Comparison of ENCODE assay signal across 16 mouse cellular contexts in the genomic region with DNA sequence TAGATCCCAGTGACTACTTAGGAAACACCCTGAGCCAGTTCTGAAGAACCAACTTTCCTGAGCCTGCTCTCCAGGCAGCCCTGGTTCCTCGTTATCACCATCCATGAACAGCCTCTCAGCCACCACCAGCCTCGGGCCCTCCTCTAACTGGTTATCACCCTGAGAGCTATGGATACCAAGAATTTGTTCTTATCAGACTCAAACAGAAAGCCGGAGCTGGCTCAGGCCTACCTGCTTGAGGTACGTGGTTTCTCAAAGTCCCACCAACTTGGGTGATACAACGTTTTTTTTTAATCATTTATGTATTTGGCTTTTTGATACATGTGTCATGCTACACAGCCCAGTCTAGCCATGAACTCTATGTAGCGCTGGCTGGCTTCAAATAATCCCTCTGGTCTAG. TPM values are rescaled to one million over a fixed set of nuclear protein-coding genes. Genes with fewer than 3 reads are reported as not detected.
A peak's percentile ranks its signal among the peaks of the same experiment; 100 is the strongest.
DNase-seq lines count a peak whose midpoint lies in the region; ATAC-seq and TF ChIP-seq lines count a peak whose summit lies in the region.
"Had no signal": no experiment of that assay in that cellular context is flagged by ENCODE, and none has a peak within 500 bp of the region (broad histone marks: within the 10 kb centered on the region; RNA-seq: fewer than 3 reads in every experiment).

No protein-coding gene starts in this region.

- 18% methylated on average over 6 of the region's 6 CpGs for WGBS in liver, embryonic 12.5 days (ENCODE audit: insufficient replicate concordance)
- WGBS in kidney, embryonic 14.5 days, result 85% methylated on average over 6 of the region's 6 CpGs

- peak overlapping the region; percentile 64 for H3K9ac ChIP-seq in liver, embryonic 12.5 days
- H3K9ac ChIP-seq in kidney, embryonic 14.5 days (ENCODE audit: low read depth, low read length), result no peak overlapping the region

- peaks cover 64% of the 10 kb centered on the region for H3K4me1 ChIP-seq in G1E (ENCODE audit: insufficient read depth, low read depth, low read length)
- peaks cover 77% of the 10 kb centered on the region for H3K4me1 ChIP-seq in liver, embryonic 12.5 days
- H3K4me1 ChIP-seq in kidney, embryonic 14.5 days (ENCODE audit: control insufficient read depth, insufficient read depth, low read length), result no peaks in the 10 kb centered on the region

- peak overlapping the region; percentile 91 for H3K4me2 ChIP-seq in liver, embryonic 12.5 days
- no peak overlapping the region for H3K4me2 ChIP-seq in kidney, embryonic 14.5 days (replicated peaks; ENCODE audit: low read depth, low read length)

- no peak for TF ChIP-seq CTCF in G1E (IDR thresholded peaks at IDR 0.05; ENCODE audit: low read depth, low read length)

- peak overlapping the region; percentile 99 for H3K27ac ChIP-seq in liver, embryonic 12.5 days
- H3K27ac ChIP-seq in kidney, embryonic 14.5 days (ENCODE audit: low read depth, low read length), result no peak overlapping the region
- H3K27ac ChIP-seq: kidney, postnatal 0 days had no signal

- peak; percentile 83 for ATAC-seq in G1E (ENCODE audit: extremely low read depth, insufficient number of reproducible peaks, low FRiP score, poor library complexity, severe bottlenecking)
- ATAC-seq in liver, embryonic 12.5 days, result peak; percentile 91
- no peak for ATAC-seq in kidney, embryonic 14.5 days (ENCODE audit: low FRiP score, low TSS enrichment)
- ATAC-seq: CD4-positive, CD25-positive, alpha-beta regulatory T cell, adult 4 months; hindbrain, embryonic 16.5 days; Patski had no signal

- DNase-seq in G1E (ENCODE audit: low spot score), result peak; percentile 85
- DNase-seq in c-Kit-negative CD71-positive TER-119-positive erythroid progenitor cells, embryonic 14.5 days (ENCODE audit: low read depth, low spot score), result peak; percentile 87
- peak; percentile 53 to 62 for DNase-seq in spleen, postnatal 10 days (ENCODE audit: low spot score in 2 of 2)
- no peak for DNase-seq in neural tube, embryonic 10.5 days (ENCODE audit: extremely low spot score, low spot score)
- DNase-seq in gastrocnemius, adult 8-10 months (ENCODE audit: low spot score in 2 of 2), result no peak
- DNase-seq: cerebellum, postnatal 36 days; gastrocnemius, postnatal 36 days; lung, postnatal 4 days; right cerebral cortex, postnatal 25 days had no signal

- H3K27me3 ChIP-seq in G1E (ENCODE audit: insufficient read depth, low read length), result no peaks in the 10 kb centered on the region
- no peaks in the 10 kb centered on the region for H3K27me3 ChIP-seq in liver, embryonic 12.5 days (replicated peaks)
- H3K27me3 ChIP-seq in kidney, embryonic 14.5 days (ENCODE audit: control insufficient read depth, insufficient read depth, low read length), result no peaks in the 10 kb centered on the region
- H3K27me3 ChIP-seq: Patski had no signal

- peak overlapping the region; percentile 33; the same call in 1 of the 2 replicates for H3K4me3 ChIP-seq in G1E (ENCODE audit: low read depth, low read length)
- H3K4me3 ChIP-seq in liver, embryonic 12.5 days, result peak overlapping the region; percentile 29
- H3K4me3 ChIP-seq in kidney, embryonic 14.5 days (ENCODE audit: low read length), result no peak overlapping the region

- H3K9me3 ChIP-seq in G1E (replicated peaks), result no peaks in the 10 kb centered on the region
- H3K9me3 ChIP-seq in liver, embryonic 12.5 days (replicated peaks), result no peaks in the 10 kb centered on the region
- H3K9me3 ChIP-seq in kidney, embryonic 14.5 days (ENCODE audit: control insufficient read depth, low read length), result no peaks in the 10 kb centered on the region

- peaks cover 31% of the 10 kb centered on the region for H3K36me3 ChIP-seq in G1E (replicated peaks)
- peaks cover 7% of the 10 kb centered on the region; the same call in 1 of the 2 replicates for H3K36me3 ChIP-seq in liver, embryonic 12.5 days
- no peaks in the 10 kb centered on the region for H3K36me3 ChIP-seq in kidney, embryonic 14.5 days (ENCODE audit: control insufficient read depth, insufficient read depth, low read length)

RNA-seq across cellular contexts. Expression of a gene that starts 4.6 kb away (rescaled TPM):
- total RNA-seq in G1E (2014; fragmentation: Nextera tagmentation), result 6.4 and 10.2 TPM in 2 replicates
- 7.5 and 8.0 TPM in 2 replicates for total RNA-seq in G1E (2017)
- 2.0 and 2.2 TPM in 2 replicates for polyA plus RNA-seq in G1E (2012)
- polyA plus RNA-seq in liver, embryonic 12.5 days (2016; fragmentation: Nextera tagmentation; extraction: Ambion mirVana), result 17.7 and 20.6 TPM in 2 replicates
- 3.3 and 4.4 TPM in 2 replicates for polyA plus RNA-seq in kidney, embryonic 14.5 days (2014; fragmentation: Nextera tagmentation; extraction: Ambion mirVana)
- total RNA-seq in gastrocnemius, adult 8-10 months (2022), result 1 to 10 TPM; 3.4 to 4.9 (median 4.0) TPM
- total RNA-seq: monocyte, adult 5-6 weeks had no signal
- polyA plus RNA-seq: CD4-positive, CD25-positive, alpha-beta regulatory T cell, adult 4 months had no signal

RNA-seq across cellular contexts. Expression of a gene that starts 34.8 kb away (rescaled TPM):
- total RNA-seq in G1E (2014; fragmentation: Nextera tagmentation) (51.5 and 54.0 TPM in 2 replicates), G1E (2017) (37.3 and 39.1 TPM in 2 replicates)
- 2.8 and 4.0 TPM in 2 replicates for polyA plus RNA-seq in G1E (2012)
- 16.8 and 21.4 TPM in 2 replicates for polyA plus RNA-seq in liver, embryonic 12.5 days (2016; fragmentation: Nextera tagmentation; extraction: Ambion mirVana)
- polyA plus RNA-seq in kidney, embryonic 14.5 days (2014; fragmentation: Nextera tagmentation; extraction: Ambion mirVana), result 19.8 and 27.9 TPM in 2 replicates
- total RNA-seq in gastrocnemius, adult 8-10 months (2022), result 10 to 100 TPM; 60.8 to 88.2 (median 82.8) TPM

RNA-seq across cellular contexts. Expression of a gene that starts 52.9 kb away (rescaled TPM):
- total RNA-seq in G1E (2014; fragmentation: Nextera tagmentation) (57.3 and 59.1 TPM in 2 replicates), G1E (2017) (45.7 and 46.8 TPM in 2 replicates)
- polyA plus RNA-seq in G1E (2012), result 8.4 and 8.9 TPM in 2 replicates
- polyA plus RNA-seq in liver, embryonic 12.5 days (2016; fragmentation: Nextera tagmentation; extraction: Ambion mirVana), result 34.9 and 37.5 TPM in 2 replicates
- polyA plus RNA-seq in kidney, embryonic 14.5 days (2014; fragmentation: Nextera tagmentation; extraction: Ambion mirVana), result 39.8 and 56.1 TPM in 2 replicates
- total RNA-seq in gastrocnemius, adult 8-10 months (2022), result 10 to 100 TPM; 29.6 to 36.9 (median 32.4) TPM

Comparison
In these comparisons a context has a peak if more than half of its experiments do, and no peak if none do; other contexts are left out.
1. DNase-seq: peak in G1E (single experiment), c-Kit-negative CD71-positive TER-119-positive erythroid progenitor cells, embryonic 14.5 days (single experiment) and spleen, postnatal 10 days (2 of 2); none in neural tube, embryonic 10.5 days (single experiment) and gastrocnemius, adult 8-10 months (0 of 2).